Mouse (Mus musculus) G1E (cell line): ENCODE measurements around the gene Sae1. TPM values are rescaled to one million over a fixed set of nuclear protein-coding genes. Genes with fewer than 3 reads are reported as not detected.
"Not testable (repeated sequence)": the region's sequence is repeated elsewhere in the genome, so short reads cannot be mapped to it uniquely, and the experiment has no call there.

Experiments used
- ATAC-seq: 2 replicates; pipeline ENCODE4 v1.8.0; 2016; ENCODE audit warnings: mild to moderate bottlenecking; ENCODE audit not compliant: insufficient number of reproducible peaks, poor library complexity, low FRiP score, severe bottlenecking; ENCODE audit errors: extremely low read depth
- DNase-seq: peaks from one replicate; pipeline ENCODE4 v3.0.0; 2012; ENCODE audit warnings: low spot score
- H3K27me3 ChIP-seq: 2 replicates; pipeline ENCODE4 v1.6.1; 2012; ENCODE audit warnings: mild to moderate bottlenecking, low read length, inconsistent platforms; ENCODE audit not compliant: insufficient read depth
- H3K36me3 ChIP-seq: replicated peaks from 2 replicates; pipeline ENCODE3; 2012; ENCODE audit warnings: mild to moderate bottlenecking, inconsistent platforms
- H3K4me1 ChIP-seq: 2 replicates; pipeline ENCODE4 v1.6.1; 2012; ENCODE audit warnings: low read depth, low read length, inconsistent platforms, mixed read lengths; ENCODE audit not compliant: insufficient read depth
- H3K4me3 ChIP-seq: 2 replicates; pipeline ENCODE4 v1.5.1; 2012; ENCODE audit warnings: low read depth, mild to moderate bottlenecking, inconsistent platforms, low read length, moderate library complexity, mixed read lengths
- H3K9me3 ChIP-seq: replicated peaks from 2 replicates; pipeline ENCODE4 v1.6.1; 2012; ENCODE audit warnings: inconsistent platforms
- CTCF ChIP-seq: IDR thresholded peaks from 2 replicates; pipeline ENCODE4 v1.5.1; 2012; ENCODE audit warnings: low read depth, low read length, inconsistent platforms, mixed read lengths
- GATA1 ChIP-seq: IDR thresholded peaks from 2 replicates; pipeline ENCODE4 v1.6.1; 2012; ENCODE audit warnings: borderline replicate concordance, low read length, inconsistent platforms, mixed read lengths
- GATA2 ChIP-seq: IDR thresholded peaks from 2 replicates; pipeline ENCODE4 v1.6.1; 2012; ENCODE audit warnings: low read depth, low read length, inconsistent platforms, borderline replicate concordance
- POLR2AphosphoS5 ChIP-seq: IDR thresholded peaks from 2 replicates; pipeline ENCODE4 v1.6.1; 2012; ENCODE audit warnings: low read depth, low read length, inconsistent platforms; ENCODE audit not compliant: insufficient replicate concordance
- TAL1 ChIP-seq: conservative IDR thresholded peaks from 2 replicates; pipeline ENCODE4 v1.6.1; 2012; ENCODE audit warnings: low read depth, low read length, inconsistent platforms, mixed read lengths
- polyA plus RNA-seq: library from polyadenylated mRNA; stranded (reverse); fragments of >175 nt; gene quantifications from 2 replicates; pipeline ENCODE4 v1.2.3, GENCODE M21; 2012
- total RNA-seq, 2 experiments: library from RNA; stranded (forward) in 1 of 2; stranded (reverse) in 1 of 2; fragments of 200-1000 nt in 1 of 2; fragments of >200 nt in 1 of 2; fragmentation: Nextera tagmentation in 1 of 2; gene quantifications; 2 replicates each; pipeline ENCODE4 v1.2.3; 2014 to 2017

Sae1 gene
- total and polyA plus RNA-seq, 3 experiments, result 49.5 to 383 (median 105) TPM

DNA sequence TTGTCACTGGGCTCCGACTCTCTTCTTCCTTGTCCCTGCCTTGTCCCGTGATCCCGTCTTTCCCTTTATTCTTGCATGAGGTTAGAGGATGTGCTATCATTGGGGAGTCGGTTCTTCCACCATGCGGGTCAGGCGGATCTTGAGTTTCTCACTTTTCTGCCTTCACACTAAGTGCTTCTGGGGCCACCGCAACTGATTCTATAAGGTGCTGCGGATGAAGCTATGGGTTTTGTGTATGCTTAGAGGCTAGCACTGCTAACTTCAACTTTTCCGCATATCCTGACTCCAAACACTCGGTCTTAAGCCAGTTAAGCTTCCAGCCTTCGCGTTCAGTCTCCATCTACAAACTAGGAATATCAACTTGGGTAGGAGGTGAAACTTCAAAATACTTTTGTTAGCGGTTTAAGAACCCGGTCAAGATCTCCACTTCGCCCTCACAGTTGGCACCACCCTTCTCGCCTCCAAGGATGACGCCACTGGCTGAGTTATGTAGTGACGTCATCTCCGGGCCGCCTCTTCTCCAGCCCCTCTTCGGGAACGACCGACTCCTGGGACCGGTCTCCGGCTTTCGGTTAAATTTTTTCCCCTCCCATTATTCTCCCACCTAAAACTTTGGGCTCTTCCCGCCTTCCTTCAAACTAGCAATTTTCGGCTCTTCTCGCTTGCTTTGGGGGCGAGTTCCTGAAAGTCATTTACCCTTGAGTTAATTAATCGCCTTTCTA lies 11.7 kb upstream of the Sae1 start:
- Histone ChIP-seq H3K4me1 (peaks cover 21% of the 10 kb centered on the region), H3K4me3 (peak overlapping the region; percentile 83)

DNA sequence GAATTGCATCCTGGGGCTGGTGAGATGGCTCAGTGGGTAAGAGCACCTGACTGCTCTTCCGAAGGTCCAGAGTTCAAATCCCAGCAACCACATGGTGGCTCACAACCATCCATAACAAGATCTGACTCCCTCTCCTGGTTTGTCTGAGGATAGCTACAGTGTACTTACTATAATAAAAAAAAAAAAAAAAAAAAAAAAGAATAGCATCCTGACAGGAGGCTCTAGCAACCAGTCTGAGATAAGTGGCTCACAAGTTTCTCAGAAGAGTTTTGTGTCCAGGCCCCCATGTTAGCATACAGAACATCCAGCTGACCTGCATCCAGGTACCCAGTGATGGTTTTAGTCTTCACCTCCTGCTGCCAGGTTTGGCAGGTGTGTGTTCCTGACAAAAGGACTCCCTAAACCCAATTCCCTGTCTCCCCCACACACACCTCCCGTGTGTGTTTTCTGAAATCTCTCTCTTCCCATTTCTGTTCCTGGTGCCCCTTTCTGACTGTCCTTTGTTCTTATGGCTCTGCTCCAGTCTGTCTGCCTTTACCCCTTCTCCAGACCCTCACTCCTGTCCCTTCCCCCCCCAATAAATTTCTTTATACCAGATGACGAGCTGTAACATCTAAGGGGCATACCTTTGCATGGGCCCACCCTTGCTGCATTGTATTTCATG lies 10.9 kb upstream of the Sae1 start:
- Histone ChIP-seq H3K9me3 (no peaks in the 10 kb centered on the region), H3K27me3 (no peaks in the 10 kb centered on the region), H3K4me3 (peak overlapping the region; percentile 83; the same call in 1 of the 2 replicates), H3K4me1 (peaks cover 17% of the 10 kb centered on the region), H3K36me3 (peaks cover 9% of the 10 kb centered on the region)
- no peak for TF ChIP-seq TAL1
- no peak for TF ChIP-seq GATA2
- TF ChIP-seq CTCF, result no peak
- no peak for TF ChIP-seq GATA1
- no peak for TF ChIP-seq POLR2AphosphoS5
- ATAC-seq, result no peak
- no peak for DNase-seq

More for the DNA sequence above, 11.7 kb upstream of the Sae1 start:
- TF ChIP-seq POLR2AphosphoS5 (no peak), GATA1 (no peak), CTCF (no peak), GATA2 (no peak), TAL1 (no peak)
- H3K36me3 ChIP-seq, result peaks cover 12% of the 10 kb centered on the region
- ATAC-seq (peak; percentile 51), DNase-seq (peak; percentile 57)
- H3K9me3 ChIP-seq, result no peaks in the 10 kb centered on the region
- no peaks in the 10 kb centered on the region for H3K27me3 ChIP-seq

DNA sequence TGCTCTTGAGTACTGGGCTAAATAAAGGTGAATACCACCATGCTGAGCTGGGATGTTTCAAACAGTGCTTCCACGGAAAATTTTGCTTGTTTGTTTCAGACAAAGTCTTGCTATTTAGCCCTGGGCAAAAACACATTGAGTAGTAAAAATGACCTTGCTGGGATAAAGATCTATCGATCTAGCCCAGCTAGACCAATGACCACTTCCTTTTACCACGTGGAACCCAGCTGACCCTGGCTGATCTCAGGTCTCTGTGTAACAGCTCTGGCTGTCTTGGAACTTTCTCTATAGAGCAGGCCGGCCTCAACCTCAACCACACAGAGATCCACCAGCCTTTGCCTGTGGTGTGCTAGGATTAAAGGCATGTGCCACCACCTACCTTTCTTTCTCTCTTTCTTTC lies 9.9 kb upstream of the Sae1 start:
- Histone ChIP-seq H3K9me3 (no peaks in the 10 kb centered on the region), H3K4me3 (no peak overlapping the region), H3K36me3 (peaks cover under 1% of the 10 kb centered on the region), H3K4me1 (peaks cover 14% of the 10 kb centered on the region), H3K27me3 (no peaks in the 10 kb centered on the region)
- DNase-seq, result no peak
- ATAC-seq, result no peak
- TF ChIP-seq GATA1 (no peak), TAL1 (no peak), GATA2 (no peak), CTCF (no peak), POLR2AphosphoS5 (no peak)

DNA sequence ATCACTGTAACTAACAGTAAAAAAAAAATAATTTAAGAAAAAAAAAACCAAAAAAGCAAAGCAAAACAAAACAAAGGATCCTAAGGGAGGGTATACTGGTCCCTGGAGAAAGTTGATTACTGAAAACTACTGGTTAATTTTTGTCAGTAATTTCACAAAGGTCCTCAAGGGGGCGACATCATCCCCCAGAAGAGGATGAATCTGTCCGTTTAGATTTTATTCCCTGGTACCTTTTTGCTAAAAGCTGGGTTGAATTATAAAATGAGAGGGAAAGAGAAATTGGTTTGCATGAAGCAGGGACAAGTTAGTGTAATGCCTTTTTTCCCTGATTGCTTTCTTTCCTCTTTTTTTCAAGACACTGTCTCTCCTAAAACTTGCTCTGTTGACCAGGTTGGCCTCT lies 8.3 kb upstream of the Sae1 start:
- no peaks in the 10 kb centered on the region for H3K9me3 ChIP-seq
- DNase-seq, result peak; percentile 35
- H3K27me3 ChIP-seq, result no peaks in the 10 kb centered on the region
- no peaks in the 10 kb centered on the region for H3K36me3 ChIP-seq
- peaks cover 16% of the 10 kb centered on the region for H3K4me1 ChIP-seq
- no peak for ATAC-seq
- no peak overlapping the region for H3K4me3 ChIP-seq
- TF ChIP-seq GATA1 (no peak), GATA2 (no peak), TAL1 (no peak), POLR2AphosphoS5 (no peak), CTCF (no peak)

DNA sequence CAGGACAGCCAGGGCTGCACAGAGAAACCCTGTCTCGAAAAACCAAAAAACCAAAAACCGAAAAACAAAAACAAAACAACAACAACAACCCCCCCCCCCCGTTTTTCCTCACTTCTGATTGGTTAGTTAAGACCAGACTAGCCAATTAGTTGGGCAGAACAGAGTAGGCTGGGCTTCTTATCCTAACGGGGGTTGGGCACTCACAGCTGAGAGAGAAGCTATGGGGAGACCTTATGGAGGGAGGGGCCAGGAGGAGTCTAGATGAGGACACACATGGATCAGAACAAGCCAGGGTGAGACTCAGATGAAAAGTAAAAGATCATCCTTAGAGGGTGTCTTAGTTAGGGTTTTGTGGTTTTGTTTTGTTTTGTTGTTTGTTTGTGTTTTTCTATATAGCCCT lies 5.3 kb upstream of the Sae1 start:
- Histone ChIP-seq H3K27me3 (no peaks in the 10 kb centered on the region), H3K4me1 (peaks cover 16% of the 10 kb centered on the region; the same call in 1 of the 2 replicates), H3K9me3 (no peaks in the 10 kb centered on the region), H3K36me3 (no peaks in the 10 kb centered on the region), H3K4me3 (no peak overlapping the region)
- TF ChIP-seq GATA1, result no peak
- TF ChIP-seq CTCF, result no peak
- TF ChIP-seq POLR2AphosphoS5, result no peak
- no peak for TF ChIP-seq TAL1
- no peak for TF ChIP-seq GATA2
- ATAC-seq, result no peak
- DNase-seq, result no peak

DNA sequence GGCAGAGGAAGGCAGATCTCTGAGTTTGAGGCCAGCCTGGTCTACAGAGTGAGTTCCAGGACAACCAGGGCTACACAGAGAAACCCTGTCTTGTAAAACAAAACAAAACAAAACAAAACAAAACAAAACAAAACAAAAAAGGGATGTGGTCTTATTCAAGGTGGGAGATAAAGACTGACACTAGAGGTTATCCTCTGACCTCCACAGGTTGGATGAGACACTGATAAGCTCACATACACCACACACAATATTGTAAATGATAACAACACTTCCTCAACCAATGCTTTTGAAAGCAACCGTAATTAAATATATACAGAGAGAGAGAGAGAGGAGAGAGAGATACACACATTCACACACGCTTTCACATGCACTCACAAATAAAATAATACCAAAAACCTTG lies 2.3 kb upstream of the Sae1 start:
- H3K36me3 ChIP-seq, result peaks cover 12% of the 10 kb centered on the region
- not testable (repeated sequence) for ATAC-seq, DNase-seq

More for the DNA sequence above, 2.3 kb upstream of the Sae1 start:
- H3K4me1 ChIP-seq, result peaks cover 40% of the 10 kb centered on the region
- H3K27me3 ChIP-seq, H3K4me3 ChIP-seq, H3K9me3 ChIP-seq: not testable (repeated sequence)
